Mouse (Mus musculus) midbrain, embryonic 15.5 days (tissue): ENCODE data around the gene 1700025G04Rik. TPM values are rescaled to one million over a fixed set of nuclear protein-coding genes. Genes with fewer than 3 reads are reported as not detected.

Source experiments
- ATAC-seq: fragments of 200-750 bp; cut with Nextera tagmentation; replicated peaks from 2 replicates; pipeline ENCODE4 v1.8.0; 2017; ENCODE audit warnings: moderate TSS enrichment
- H3K27ac ChIP-seq: fragments of 300-500 bp; sonication (generic); 2 replicates; pipeline ENCODE4 v1.5.1; 2015; ENCODE audit warnings: mild to moderate bottlenecking, inconsistent platforms
- H3K27me3 ChIP-seq: fragments of 300-500 bp; sonication (generic); replicated peaks from 2 replicates; pipeline ENCODE4 v1.6.1; 2015; ENCODE audit warnings: inconsistent platforms
- H3K36me3 ChIP-seq: fragments of 300-500 bp; sonication (generic); replicated peaks from 2 replicates; pipeline ENCODE4 v1.6.1; 2015; ENCODE audit warnings: inconsistent platforms
- H3K4me1 ChIP-seq: fragments of 300-500 bp; sonication (generic); 2 replicates; pipeline ENCODE4 v1.6.1; 2015; ENCODE audit warnings: inconsistent platforms
- H3K4me2 ChIP-seq: fragments of 300-500 bp; sonication (generic); 2 replicates; pipeline ENCODE4 v1.6.1; 2015; ENCODE audit warnings: inconsistent platforms, mild to moderate bottlenecking, moderate library complexity
- H3K4me3 ChIP-seq: fragments of 300-500 bp; sonication (generic); 2 replicates; pipeline ENCODE4 v1.5.1; 2015; ENCODE audit warnings: mild to moderate bottlenecking, inconsistent platforms
- H3K9ac ChIP-seq: fragments of 300-500 bp; sonication (generic); 2 replicates; pipeline ENCODE4 v1.6.1; 2015; ENCODE audit warnings: mild to moderate bottlenecking, inconsistent platforms
- H3K9me3 ChIP-seq: fragments of 300-500 bp; sonication (generic); 2 replicates; pipeline ENCODE4 v1.6.1; 2016; ENCODE audit warnings: inconsistent platforms
- WGBS: fragments of 180-500 bp; shearing (Covaris S2); methylation state at CpG from one replicate; pipeline ENCODE4 v1.1.7; 2015; ENCODE audit warnings: mixed read lengths; 5-methylcytosine and 5-hydroxymethylcytosine counted together
- polyA plus RNA-seq: library from polyadenylated mRNA; unstranded; fragments of >200 nt; fragmentation: Nextera tagmentation; extraction: Ambion mirVana; gene quantifications from 2 replicates; pipeline ENCODE4 v1.2.1, GENCODE M21; 2015

Gene 1700025G04Rik
- polyA plus RNA-seq, 1 experiment from 2014 or later, result 34.6 TPM

DNA sequence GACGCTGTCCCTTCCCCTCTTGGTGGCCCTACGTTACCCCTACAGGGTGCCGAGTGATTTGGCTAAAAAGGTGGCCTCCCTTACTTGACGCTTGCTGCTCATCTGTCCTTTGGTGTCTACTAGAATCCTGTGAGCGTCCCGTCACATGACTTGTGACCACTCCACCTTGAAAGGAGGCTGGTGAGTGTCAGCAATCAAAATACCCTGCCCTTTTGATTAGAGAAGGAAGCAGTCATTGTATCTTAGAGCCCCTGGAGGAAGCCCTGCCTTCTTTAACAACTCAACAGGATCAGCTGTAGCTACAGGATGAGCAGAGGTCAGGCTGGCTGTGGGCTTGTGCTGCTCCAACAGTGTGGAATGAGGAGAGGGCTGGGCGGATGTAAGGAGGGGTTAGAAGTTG is 190.0 kb downstream of the 1700025G04Rik start:
- Histone ChIP-seq H3K27me3 (no peaks in the 10 kb centered on the region), H3K9me3 (no peaks in the 10 kb centered on the region), H3K36me3 (no peaks in the 10 kb centered on the region), H3K4me3 (no peak overlapping the region), H3K9ac (no peak overlapping the region), H3K27ac (no peak overlapping the region), H3K4me1 (peaks cover 15% of the 10 kb centered on the region), H3K4me2 (no peak overlapping the region)
- no peak for ATAC-seq
- 88% methylated on average over 7 of the region's 7 CpGs for WGBS

DNA sequence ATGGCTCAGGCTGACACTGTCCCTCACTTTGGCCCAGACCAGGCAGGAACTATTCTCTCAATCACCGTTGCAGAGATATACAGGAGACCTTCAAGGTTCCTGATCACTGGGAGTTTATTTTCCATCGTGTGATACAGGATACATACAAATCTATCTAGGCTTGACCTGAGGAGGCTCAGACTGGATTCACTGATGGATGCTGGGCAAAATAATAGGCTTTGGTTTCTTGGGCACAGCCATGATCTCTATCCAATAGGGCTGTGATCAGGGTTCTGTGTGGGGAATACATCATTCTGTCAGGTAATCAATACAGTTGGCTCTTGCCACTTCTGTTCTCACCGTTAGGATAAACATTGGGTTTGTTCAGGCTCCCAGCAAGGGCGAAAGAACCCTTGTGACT is 194.5 kb downstream of the 1700025G04Rik start:
- no peak overlapping the region for H3K4me3 ChIP-seq
- WGBS, result 88% methylated on average over 4 of the region's 4 CpGs
- H3K4me1 ChIP-seq, result peaks cover 10% of the 10 kb centered on the region
- no peak for ATAC-seq
- no peak overlapping the region for H3K9ac ChIP-seq
- no peak overlapping the region for H3K27ac ChIP-seq
- H3K4me2 ChIP-seq, result no peak overlapping the region
- no peaks in the 10 kb centered on the region for H3K36me3 ChIP-seq
- no peaks in the 10 kb centered on the region for H3K27me3 ChIP-seq
- no peaks in the 10 kb centered on the region for H3K9me3 ChIP-seq

DNA sequence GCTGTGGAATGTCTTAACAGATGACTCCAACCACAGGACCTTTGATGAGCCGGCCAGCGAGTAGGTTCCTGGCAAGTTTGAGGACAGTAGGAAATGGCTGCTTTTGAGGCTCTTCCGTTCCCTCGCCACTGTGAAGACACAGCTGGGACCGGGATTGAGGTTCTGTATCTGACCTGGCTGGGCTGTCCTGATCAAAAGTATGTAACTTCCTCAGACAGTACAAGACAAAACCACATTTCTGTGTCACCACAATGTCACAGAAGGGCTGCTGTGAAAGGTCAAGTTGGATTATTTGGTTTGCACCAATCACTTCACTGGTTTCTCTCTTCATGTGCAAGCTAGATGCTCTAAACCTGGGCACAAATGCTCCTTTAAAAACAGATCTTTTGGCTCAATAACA is 195.9 kb downstream of the 1700025G04Rik start:
- H3K4me1 ChIP-seq, result peaks cover 18% of the 10 kb centered on the region; the same call in 1 of the 2 replicates
- H3K4me2 ChIP-seq, result no peak overlapping the region
- no peak for ATAC-seq
- no peaks in the 10 kb centered on the region for H3K27me3 ChIP-seq
- 90% methylated on average over 5 of the region's 5 CpGs for WGBS
- H3K27ac ChIP-seq, result no peak overlapping the region
- H3K36me3 ChIP-seq, result no peaks in the 10 kb centered on the region
- no peak overlapping the region for H3K9ac ChIP-seq
- H3K9me3 ChIP-seq, result no peaks in the 10 kb centered on the region
- no peak overlapping the region for H3K4me3 ChIP-seq

DNA sequence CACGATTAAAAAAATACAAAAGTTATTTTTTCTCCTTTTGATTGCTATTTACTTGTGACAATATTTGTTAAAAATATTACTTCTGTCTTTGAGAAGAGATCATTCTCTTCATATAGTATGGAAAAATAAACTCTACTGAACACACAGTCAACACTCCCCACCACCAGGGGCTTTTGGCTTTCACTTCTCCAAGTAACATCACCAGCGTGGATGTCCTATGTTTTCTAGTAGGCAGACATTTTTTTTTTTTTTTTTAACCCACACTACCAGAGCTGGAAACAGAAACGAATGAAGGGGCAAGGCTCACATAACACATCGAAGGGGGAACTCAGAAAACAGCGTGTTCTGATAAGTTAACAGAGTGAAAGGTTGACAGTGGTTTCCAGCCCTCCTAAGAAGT is 197.9 kb downstream of the 1700025G04Rik start:
- Histone ChIP-seq H3K9ac (no peak overlapping the region), H3K4me3 (no peak overlapping the region), H3K9me3 (no peaks in the 10 kb centered on the region), H3K36me3 (no peaks in the 10 kb centered on the region), H3K27ac (no peak overlapping the region), H3K4me2 (no peak overlapping the region), H3K4me1 (peaks cover 17% of the 10 kb centered on the region; the same call in 1 of the 2 replicates), H3K27me3 (no peaks in the 10 kb centered on the region)
- ATAC-seq, result no peak
- 91% methylated on average over 5 of the region's 5 CpGs for WGBS

DNA sequence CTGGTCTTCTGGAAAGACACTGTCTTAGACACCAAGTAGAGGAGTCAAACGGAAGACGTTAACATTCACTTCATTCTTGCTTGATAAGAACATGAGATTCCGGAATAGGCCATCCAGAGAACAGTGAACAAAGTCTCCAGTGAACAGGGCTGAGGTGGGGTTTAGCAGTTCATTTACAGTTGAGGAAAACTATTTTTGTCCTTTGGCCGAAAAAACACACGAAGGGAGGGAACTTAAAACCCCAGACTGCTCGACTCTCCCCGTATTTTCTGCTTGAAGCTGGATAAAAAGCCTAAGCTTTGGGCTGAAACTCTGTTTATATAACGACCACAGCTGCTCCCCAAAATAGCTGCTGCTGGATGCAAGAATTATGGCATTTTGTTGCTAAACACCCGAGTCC is 198.7 kb downstream of the 1700025G04Rik start:
- H3K4me3 ChIP-seq, result no peak overlapping the region
- H3K4me1 ChIP-seq, result peaks cover 9% of the 10 kb centered on the region; the same call in 1 of the 2 replicates
- no peak overlapping the region for H3K27ac ChIP-seq
- H3K4me2 ChIP-seq, result no peak overlapping the region
- no peaks in the 10 kb centered on the region for H3K27me3 ChIP-seq
- no peaks in the 10 kb centered on the region for H3K9me3 ChIP-seq
- WGBS, result 89% methylated on average over 9 of the region's 9 CpGs
- no peak for ATAC-seq
- H3K9ac ChIP-seq, result no peak overlapping the region
- no peaks in the 10 kb centered on the region for H3K36me3 ChIP-seq

DNA sequence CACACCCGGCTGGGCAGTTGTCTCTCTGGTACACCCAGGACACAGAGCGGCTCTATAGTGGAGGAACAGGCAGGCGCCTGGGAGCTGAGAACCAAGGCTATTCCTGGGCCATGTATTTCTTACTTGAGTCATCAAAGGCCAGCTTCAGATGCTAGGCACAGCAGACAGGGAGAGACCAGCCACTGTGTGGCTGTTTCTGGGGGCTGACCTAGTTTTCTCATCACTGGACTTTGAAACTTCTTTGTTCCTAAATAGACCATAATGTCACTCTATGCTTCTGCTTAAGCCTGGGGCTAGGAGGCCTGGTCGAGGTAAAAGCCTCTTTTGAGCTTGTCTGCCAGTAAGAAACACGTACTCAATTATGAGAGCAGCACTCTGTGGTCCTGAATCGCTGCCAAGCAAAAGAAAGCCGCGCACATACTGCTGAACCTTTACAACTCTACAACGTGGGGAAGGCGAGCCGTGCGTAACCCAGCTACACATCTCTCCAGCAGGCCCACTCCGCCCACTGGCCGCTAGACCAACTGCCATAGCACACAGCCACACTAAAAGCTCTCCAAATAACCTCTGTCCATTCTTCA is 199.8 kb downstream of the 1700025G04Rik start:
- WGBS, result 53% methylated on average over 14 of the region's 14 CpGs
- Histone ChIP-seq H3K27ac (peak overlapping the region; percentile 19), H3K27me3 (no peaks in the 10 kb centered on the region), H3K4me3 (no peak overlapping the region), H3K4me1 (peaks cover 9% of the 10 kb centered on the region; the same call in 1 of the 2 replicates), H3K9ac (no peak overlapping the region), H3K4me2 (no peak overlapping the region), H3K36me3 (no peaks in the 10 kb centered on the region), H3K9me3 (no peaks in the 10 kb centered on the region)
- ATAC-seq, result peak; percentile 73

DNA sequence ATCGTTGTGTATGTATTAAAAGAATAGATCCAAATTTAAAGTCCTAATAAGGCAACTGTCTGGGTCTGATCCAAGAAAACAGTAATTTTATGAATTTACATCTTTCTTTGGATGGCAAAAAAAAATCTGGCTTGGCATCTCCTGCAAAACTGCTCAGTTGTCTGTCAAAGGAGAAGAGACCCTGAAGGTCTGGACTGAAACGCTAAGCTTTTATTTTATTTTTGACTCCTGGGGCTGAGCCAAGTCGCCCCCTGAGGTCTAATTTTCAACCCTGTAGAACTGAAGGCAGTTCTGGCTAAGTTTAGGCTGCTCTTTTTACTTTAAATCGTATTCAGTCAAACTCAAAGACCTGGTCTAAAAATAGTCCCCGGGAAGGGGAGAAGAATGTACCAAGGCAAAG is 202.3 kb downstream of the 1700025G04Rik start:
- Histone ChIP-seq H3K27ac (no peak overlapping the region), H3K4me3 (no peak overlapping the region), H3K4me2 (no peak overlapping the region), H3K9me3 (no peaks in the 10 kb centered on the region), H3K9ac (no peak overlapping the region), H3K36me3 (no peaks in the 10 kb centered on the region), H3K4me1 (peaks cover 9% of the 10 kb centered on the region; the same call in 1 of the 2 replicates), H3K27me3 (no peaks in the 10 kb centered on the region)
- no peak for ATAC-seq
- WGBS, result 69% methylated on average over 5 of the region's 5 CpGs

DNA sequence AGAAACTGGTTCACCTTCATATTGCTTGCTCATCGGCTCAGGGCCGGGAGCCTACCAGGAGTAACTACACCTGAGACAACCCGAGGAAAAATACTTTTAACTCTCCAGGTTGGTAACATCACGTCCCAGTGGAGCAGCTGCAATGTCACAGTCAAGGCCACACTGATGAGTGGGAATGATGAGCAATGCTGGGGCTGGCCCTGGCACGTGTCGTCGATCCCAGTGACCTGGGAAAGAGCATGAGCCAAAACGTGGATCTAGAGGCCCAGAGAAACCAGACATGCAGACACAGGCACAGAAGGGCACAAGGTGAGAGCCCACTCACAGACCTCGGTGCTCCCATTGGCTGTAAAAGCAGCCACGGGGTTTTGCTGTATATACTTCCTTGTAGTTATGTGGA is 202.8 kb downstream of the 1700025G04Rik start:
- Histone ChIP-seq H3K9me3 (no peaks in the 10 kb centered on the region), H3K4me3 (no peak overlapping the region), H3K9ac (no peak overlapping the region), H3K27me3 (no peaks in the 10 kb centered on the region), H3K36me3 (no peaks in the 10 kb centered on the region), H3K4me1 (peaks cover 9% of the 10 kb centered on the region; the same call in 1 of the 2 replicates), H3K4me2 (no peak overlapping the region), H3K27ac (no peak overlapping the region)
- no peak for ATAC-seq
- WGBS, result 92% methylated on average over 10 of the region's 10 CpGs

DNA sequence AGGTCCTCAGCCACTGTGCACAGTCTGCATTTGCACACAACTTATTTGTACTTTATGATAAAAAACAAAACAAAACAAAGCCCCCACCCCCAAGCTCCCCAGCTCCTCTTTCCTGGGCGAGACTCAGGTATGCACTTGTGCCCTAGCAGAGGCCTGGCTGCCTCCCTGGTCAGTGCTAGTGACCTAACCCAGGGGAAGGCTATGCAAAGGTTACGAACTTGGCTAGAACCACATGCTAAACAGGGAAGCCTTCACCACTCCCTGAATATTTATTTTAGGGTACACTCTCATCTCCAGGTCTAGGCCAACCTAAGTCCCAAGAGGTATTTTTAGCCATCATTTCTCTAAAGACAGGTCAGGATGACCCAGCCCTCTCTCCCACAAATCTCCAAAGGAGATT is 203.8 kb downstream of the 1700025G04Rik start:
- no peaks in the 10 kb centered on the region for H3K36me3 ChIP-seq
- peaks cover 15% of the 10 kb centered on the region for H3K4me1 ChIP-seq
- H3K27ac ChIP-seq, result no peak overlapping the region
- H3K9ac ChIP-seq, result no peak overlapping the region
- H3K4me2 ChIP-seq, result no peak overlapping the region
- ATAC-seq, result no peak
- H3K27me3 ChIP-seq, result no peaks in the 10 kb centered on the region
- no peaks in the 10 kb centered on the region for H3K9me3 ChIP-seq
- H3K4me3 ChIP-seq, result no peak overlapping the region
- WGBS, result 89% methylated on average over 2 of the region's 2 CpGs

DNA sequence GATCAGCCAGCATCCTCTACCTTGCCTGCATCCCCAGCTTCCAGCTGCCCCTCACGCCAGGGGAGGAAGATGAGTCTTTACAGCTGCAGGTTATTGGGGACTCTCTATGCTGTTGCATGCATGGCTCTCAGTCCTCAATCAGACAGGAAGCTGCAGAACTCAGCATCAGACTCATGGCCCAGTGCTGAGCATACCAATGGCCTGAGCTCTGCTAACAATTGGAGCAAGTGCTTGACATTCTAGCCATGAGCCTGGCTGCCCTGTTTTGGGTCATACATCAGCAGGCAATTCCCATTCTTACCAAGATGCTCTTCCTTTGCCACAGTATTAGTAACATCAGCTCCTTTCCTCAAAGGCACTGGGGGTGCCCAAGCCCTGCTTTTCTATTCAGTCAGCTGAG is 208.7 kb downstream of the 1700025G04Rik start:
- peaks cover 9% of the 10 kb centered on the region for H3K4me1 ChIP-seq
- H3K27me3 ChIP-seq, result no peaks in the 10 kb centered on the region
- H3K9me3 ChIP-seq, result no peaks in the 10 kb centered on the region
- no peaks in the 10 kb centered on the region for H3K36me3 ChIP-seq
- no peak overlapping the region for H3K9ac ChIP-seq
- 65% methylated on average over 1 of the region's 1 CpGs for WGBS
- ATAC-seq, result no peak; the same call in 1 of the 2 replicates
- H3K4me2 ChIP-seq, result no peak overlapping the region
- peak overlapping the region; percentile 50; the same call in 1 of the 2 replicates for H3K27ac ChIP-seq
- no peak overlapping the region for H3K4me3 ChIP-seq

DNA sequence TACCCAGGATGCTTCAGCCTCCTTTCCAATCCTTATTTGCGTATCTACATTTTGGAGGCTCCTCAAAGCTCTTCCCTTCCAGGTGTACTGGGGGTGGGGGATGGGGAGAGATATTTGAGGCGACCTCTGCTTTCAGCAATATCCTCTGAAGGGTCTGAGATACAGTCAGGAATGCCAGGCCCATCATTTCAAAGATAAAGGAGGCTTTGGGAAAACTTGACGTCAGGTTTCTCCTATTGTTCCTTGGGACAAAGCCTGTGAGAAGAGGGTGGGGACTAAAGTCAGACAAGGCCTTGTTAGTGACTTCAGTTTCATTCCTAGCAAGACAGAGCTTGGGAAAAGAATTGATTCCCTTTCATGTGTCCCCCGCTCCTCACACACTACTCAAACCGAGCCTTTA is 209.2 kb downstream of the 1700025G04Rik start:
- Histone ChIP-seq H3K27ac (no peak overlapping the region), H3K4me2 (no peak overlapping the region), H3K9ac (no peak overlapping the region), H3K4me3 (no peak overlapping the region), H3K27me3 (no peaks in the 10 kb centered on the region), H3K36me3 (no peaks in the 10 kb centered on the region), H3K9me3 (no peaks in the 10 kb centered on the region), H3K4me1 (peaks cover 9% of the 10 kb centered on the region)
- ATAC-seq, result no peak
- 31% methylated on average over 5 of the region's 5 CpGs for WGBS

DNA sequence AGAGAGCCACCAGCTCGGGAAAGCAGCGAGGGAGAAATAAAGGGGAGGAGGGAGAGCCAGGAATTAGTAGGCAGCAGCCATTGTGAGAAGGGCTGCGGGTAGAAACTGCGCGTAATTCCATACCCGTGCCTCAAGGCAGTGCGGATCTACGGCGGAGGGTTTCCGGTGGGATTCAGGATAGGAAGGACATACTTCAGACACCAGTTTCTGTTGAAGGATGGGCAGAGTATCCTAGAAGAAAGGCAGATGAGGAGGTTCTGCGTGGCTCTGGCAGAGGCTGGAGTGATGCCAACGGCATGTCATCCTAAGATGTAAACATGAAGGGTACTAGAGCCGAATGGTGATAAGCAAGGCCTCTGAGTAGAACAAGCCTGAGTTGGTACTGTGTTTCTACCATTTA is 210.0 kb downstream of the 1700025G04Rik start:
- no peak overlapping the region for H3K4me2 ChIP-seq
- WGBS, result 75% methylated on average over 13 of the region's 13 CpGs
- no peak for ATAC-seq
- H3K4me1 ChIP-seq, result peaks cover 9% of the 10 kb centered on the region
- H3K9me3 ChIP-seq, result no peaks in the 10 kb centered on the region
- H3K9ac ChIP-seq, result no peak overlapping the region
- no peak overlapping the region for H3K27ac ChIP-seq
- no peaks in the 10 kb centered on the region for H3K36me3 ChIP-seq
- H3K4me3 ChIP-seq, result no peak overlapping the region
- no peaks in the 10 kb centered on the region for H3K27me3 ChIP-seq

DNA sequence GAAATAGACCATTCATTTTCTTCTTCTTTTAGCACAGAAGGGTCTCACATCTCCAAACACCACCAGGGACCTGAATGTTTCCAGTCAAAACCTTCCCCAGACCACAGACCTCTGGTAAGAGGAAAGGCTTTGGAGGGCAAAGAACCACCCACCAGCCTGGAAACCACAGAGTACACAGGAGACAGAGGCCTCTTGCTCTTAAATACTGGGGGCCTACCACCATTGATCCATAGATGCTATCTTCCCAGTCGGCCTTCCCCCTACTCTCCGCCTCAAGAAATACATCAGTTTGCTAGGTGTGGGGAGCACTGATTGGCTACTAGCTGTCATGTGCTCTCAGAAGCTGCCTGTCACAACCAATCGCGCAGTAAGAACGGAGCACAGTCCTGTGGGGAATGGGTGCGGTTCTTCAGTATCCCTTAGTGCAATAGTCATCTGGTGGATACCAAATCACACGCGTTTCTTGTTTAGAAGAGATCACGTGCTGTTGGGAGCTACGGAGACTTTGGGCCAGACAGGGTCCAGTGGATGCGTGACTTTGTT is 210.5 kb downstream of the 1700025G04Rik start:
- Histone ChIP-seq H3K36me3 (no peaks in the 10 kb centered on the region), H3K4me3 (no peak overlapping the region), H3K4me1 (peaks cover 9% of the 10 kb centered on the region), H3K27me3 (no peaks in the 10 kb centered on the region), H3K4me2 (no peak overlapping the region), H3K27ac (no peak overlapping the region), H3K9ac (no peak overlapping the region), H3K9me3 (no peaks in the 10 kb centered on the region)
- 0 out of 2 replicates have a peak, but pooled peaks have one; percentile 13 for ATAC-seq
- WGBS, result 87% methylated on average over 11 of the region's 11 CpGs
